In the genomic region with DNA sequence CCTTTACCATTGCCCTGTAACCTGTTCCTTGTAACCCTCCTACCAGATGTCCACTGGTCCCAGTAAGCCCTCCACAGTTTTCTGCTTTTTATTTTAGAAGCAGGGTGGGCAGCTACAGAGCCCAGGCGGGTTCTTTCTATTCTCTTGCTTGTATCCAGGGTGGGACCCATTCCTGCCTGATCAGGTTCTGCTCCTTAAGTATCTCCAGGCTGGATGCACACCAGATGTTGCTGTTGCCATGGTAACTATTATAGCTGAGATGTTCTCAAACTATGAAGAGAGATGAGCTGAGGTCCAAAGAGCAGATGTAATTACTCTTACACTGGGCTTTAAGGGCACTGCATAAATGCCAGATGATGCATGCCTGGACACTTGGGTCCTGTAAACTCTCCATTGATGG, we compare ENCODE assay signal across 19 mouse cellular contexts.
DNase-seq lines count a peak whose midpoint lies in the region; ATAC-seq lines count a peak whose summit lies in the region.
"Had no signal": no experiment of that assay in that cellular context is flagged by ENCODE, and none has a peak within 500 bp of the region (broad histone marks: within the 10 kb centered on the region; RNA-seq: fewer than 3 reads in every experiment).

No protein-coding gene starts in this region.

- no peak overlapping the region for H3K9ac ChIP-seq in hindbrain, embryonic 14.5 days
- H3K9ac ChIP-seq in hindbrain, embryonic 12.5 days: no peak overlapping the region
- H3K9ac ChIP-seq in midbrain, embryonic 14.5 days (replicated peaks; ENCODE audit: low read length): no peak overlapping the region
- no peak overlapping the region for H3K9ac ChIP-seq in midbrain, embryonic 15.5 days
- H3K9ac ChIP-seq in embryonic facial prominence, embryonic 14.5 days (ENCODE audit: low read depth, low read length): no peak overlapping the region
- H3K9ac ChIP-seq: forebrain, embryonic 12.5 days; heart, embryonic 15.5 days had no signal

- 0 out of 2 replicates have a peak overlapping the region, but pooled peaks have one; percentile 27 for H3K27ac ChIP-seq in hindbrain, embryonic 14.5 days
- H3K27ac ChIP-seq in hindbrain, embryonic 12.5 days: no peak overlapping the region
- H3K27ac ChIP-seq in midbrain, embryonic 14.5 days (replicated peaks; ENCODE audit: low read depth, low read length): no peak overlapping the region
- H3K27ac ChIP-seq in midbrain, embryonic 15.5 days: no peak overlapping the region
- no peak overlapping the region for H3K27ac ChIP-seq in embryonic facial prominence, embryonic 14.5 days (replicated peaks; ENCODE audit: low read depth, low read length)
- H3K27ac ChIP-seq: forebrain, embryonic 12.5 days; heart, embryonic 15.5 days had no signal

- H3K9me3 ChIP-seq in hindbrain, embryonic 14.5 days (ENCODE audit: control insufficient read depth, low read length): no peaks in the 10 kb centered on the region
- no peaks in the 10 kb centered on the region for H3K9me3 ChIP-seq in hindbrain, embryonic 12.5 days (replicated peaks)
- H3K9me3 ChIP-seq in midbrain, embryonic 14.5 days (ENCODE audit: control insufficient read depth, low read length): no peaks in the 10 kb centered on the region
- H3K9me3 ChIP-seq in midbrain, embryonic 15.5 days: no peaks in the 10 kb centered on the region
- H3K9me3 ChIP-seq in embryonic facial prominence, embryonic 14.5 days (ENCODE audit: control insufficient read depth, low read length): no peaks in the 10 kb centered on the region
- H3K9me3 ChIP-seq: forebrain, embryonic 12.5 days; heart, embryonic 15.5 days had no signal

- H3K4me1 ChIP-seq in hindbrain, embryonic 14.5 days (replicated peaks; ENCODE audit: control insufficient read depth, insufficient read depth, low read length): peaks cover 23% of the 10 kb centered on the region
- peaks cover 21% of the 10 kb centered on the region for H3K4me1 ChIP-seq in hindbrain, embryonic 12.5 days
- H3K4me1 ChIP-seq in midbrain, embryonic 14.5 days (ENCODE audit: control insufficient read depth, insufficient read depth, low read length): peaks cover 17% of the 10 kb centered on the region
- H3K4me1 ChIP-seq in midbrain, embryonic 15.5 days: peaks cover 29% of the 10 kb centered on the region
- peaks cover 14% of the 10 kb centered on the region for H3K4me1 ChIP-seq in embryonic facial prominence, embryonic 14.5 days (ENCODE audit: control insufficient read depth, insufficient read depth, low read length)
- H3K4me1 ChIP-seq: heart, embryonic 15.5 days had no signal

- no peak overlapping the region for H3K4me2 ChIP-seq in hindbrain, embryonic 14.5 days (replicated peaks)
- H3K4me2 ChIP-seq in hindbrain, embryonic 12.5 days (replicated peaks): no peak overlapping the region
- H3K4me2 ChIP-seq in midbrain, embryonic 14.5 days (ENCODE audit: low read length): no peak overlapping the region
- H3K4me2 ChIP-seq in midbrain, embryonic 15.5 days: no peak overlapping the region
- H3K4me2 ChIP-seq in embryonic facial prominence, embryonic 14.5 days (ENCODE audit: low read depth, low read length): no peak overlapping the region
- H3K4me2 ChIP-seq: forebrain, embryonic 12.5 days; heart, embryonic 11.5 days; heart, embryonic 15.5 days had no signal

- H3K4me3 ChIP-seq in hindbrain, embryonic 14.5 days (replicated peaks; ENCODE audit: low read length): no peak overlapping the region
- H3K4me3 ChIP-seq in hindbrain, embryonic 12.5 days: no peak overlapping the region
- no peak overlapping the region for H3K4me3 ChIP-seq in midbrain, embryonic 14.5 days (replicated peaks; ENCODE audit: low read depth, low read length)
- no peak overlapping the region for H3K4me3 ChIP-seq in midbrain, embryonic 15.5 days
- no peak overlapping the region for H3K4me3 ChIP-seq in embryonic facial prominence, embryonic 14.5 days (ENCODE audit: low read depth, low read length)
- H3K4me3 ChIP-seq: forebrain, embryonic 12.5 days; heart, embryonic 15.5 days had no signal

- ATAC-seq in hindbrain, embryonic 14.5 days (ENCODE audit: low FRiP score): no peak
- no peak for ATAC-seq in hindbrain, embryonic 12.5 days (ENCODE audit: low FRiP score)
- no peak for ATAC-seq in midbrain, embryonic 14.5 days (ENCODE audit: low FRiP score, low TSS enrichment)
- no peak for ATAC-seq in midbrain, embryonic 15.5 days (replicated peaks)
- peak; percentile 31; the same call in 1 of the 2 replicates for ATAC-seq in embryonic facial prominence, embryonic 14.5 days (ENCODE audit: low read depth)
- ATAC-seq: intestine, embryonic 16.5 days had no signal

- no peak for DNase-seq in hindbrain, embryonic 14.5 days (ENCODE audit: low spot score)
- DNase-seq in midbrain, embryonic 14.5 days: peak; percentile 58
- DNase-seq in brain, adult 2 months (ENCODE audit: low read depth, low spot score): peak; percentile 39
- DNase-seq in embryonic facial prominence, embryonic 14.5 days (ENCODE audit: low spot score): peak; percentile 50
- DNase-seq in thymus, postnatal 10 days (ENCODE audit: low spot score in 2 of 2): no peak
- no peak for DNase-seq in heart, adult 18-20 months
- DNase-seq: adrenal gland, adult 8-10 months; cerebellum, adult 18-20 months; cerebellum, adult 9-11 months; cerebellum, postnatal 36 days; gastrocnemius, postnatal 36 days; heart, adult 11 months; heart, postnatal 14 days had no signal

- H3K27me3 ChIP-seq in hindbrain, embryonic 14.5 days (ENCODE audit: control insufficient read depth, insufficient read depth, low read length): no peaks in the 10 kb centered on the region
- H3K27me3 ChIP-seq in hindbrain, embryonic 12.5 days: no peaks in the 10 kb centered on the region
- no peaks in the 10 kb centered on the region for H3K27me3 ChIP-seq in midbrain, embryonic 14.5 days (ENCODE audit: control insufficient read depth, insufficient read depth, low read length)
- H3K27me3 ChIP-seq in midbrain, embryonic 15.5 days (replicated peaks): no peaks in the 10 kb centered on the region
- no peaks in the 10 kb centered on the region for H3K27me3 ChIP-seq in embryonic facial prominence, embryonic 14.5 days (replicated peaks; ENCODE audit: control insufficient read depth, insufficient read depth, low read length)
- H3K27me3 ChIP-seq: forebrain, embryonic 12.5 days; heart, embryonic 15.5 days had no signal

- 77% methylated on average over 1 of the region's 1 CpGs for WGBS in hindbrain, embryonic 14.5 days
- 40% methylated on average over 1 of the region's 1 CpGs for whole genome bisulfite sequencing in hindbrain, embryonic 12.5 days
- 57% methylated on average over 1 of the region's 1 CpGs for WGBS in midbrain, embryonic 14.5 days
- WGBS in midbrain, embryonic 15.5 days: 64% methylated on average over 1 of the region's 1 CpGs
- 58% methylated on average over 1 of the region's 1 CpGs for WGBS in embryonic facial prominence, embryonic 14.5 days

- no peaks in the 10 kb centered on the region for H3K36me3 ChIP-seq in hindbrain, embryonic 14.5 days (replicated peaks; ENCODE audit: control insufficient read depth, insufficient read depth)
- H3K36me3 ChIP-seq in hindbrain, embryonic 12.5 days: no peaks in the 10 kb centered on the region
- H3K36me3 ChIP-seq in midbrain, embryonic 14.5 days (ENCODE audit: control insufficient read depth, insufficient read depth, low read length): no peaks in the 10 kb centered on the region
- no peaks in the 10 kb centered on the region for H3K36me3 ChIP-seq in midbrain, embryonic 15.5 days (replicated peaks)
- no peaks in the 10 kb centered on the region for H3K36me3 ChIP-seq in embryonic facial prominence, embryonic 14.5 days (ENCODE audit: control insufficient read depth, insufficient read depth, low read length)
- H3K36me3 ChIP-seq: forebrain, embryonic 12.5 days; heart, embryonic 15.5 days had no signal

Comparison
In these comparisons a context has a peak if more than half of its experiments do, and no peak if none do; other contexts are left out.
1. DNase-seq: peak in midbrain, embryonic 14.5 days (single experiment), brain, adult 2 months (single experiment) and embryonic facial prominence, embryonic 14.5 days (single experiment); none in hindbrain, embryonic 14.5 days (single experiment), thymus, postnatal 10 days (0 of 2) and heart, adult 18-20 months (0 of 2).